29 mouse cellular contexts compared by ENCODE assay signal in the genomic region with DNA sequence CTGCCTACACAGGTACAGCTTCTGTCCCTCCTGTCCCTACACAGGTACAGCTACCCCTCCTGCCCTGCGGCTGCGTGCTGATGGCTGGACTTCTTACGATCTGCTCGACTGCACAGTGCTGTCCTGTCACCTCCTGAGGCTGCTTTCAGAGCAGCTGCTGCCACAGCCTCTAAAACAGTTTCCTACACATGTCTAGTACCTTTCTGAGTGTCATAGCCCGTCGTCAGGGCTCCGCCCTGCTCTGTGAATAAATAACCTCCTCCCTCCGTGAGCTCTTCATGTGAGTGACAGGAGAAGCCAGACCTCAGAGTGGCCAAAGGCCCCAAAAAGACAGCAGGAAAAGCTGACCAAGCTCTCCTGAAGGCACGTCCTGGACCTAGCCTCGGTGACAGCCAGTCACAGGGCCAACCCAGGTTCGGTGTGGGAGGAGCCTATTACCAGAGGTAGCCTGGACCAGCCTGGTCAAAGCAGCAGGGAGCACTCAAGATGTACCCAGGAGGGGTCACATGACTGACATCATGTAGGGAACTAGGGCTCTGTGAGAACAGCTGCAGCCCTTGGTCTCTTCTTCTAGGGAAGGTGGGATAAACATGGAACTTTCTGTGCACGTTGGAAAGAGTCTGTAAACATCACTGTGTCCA. TPM values are rescaled to one million over a fixed set of nuclear protein-coding genes. Genes with fewer than 3 reads are reported as not detected.
A peak's percentile ranks its signal among the peaks of the same experiment; 100 is the strongest.
DNase-seq lines count a peak whose midpoint lies in the region; ATAC-seq and TF ChIP-seq lines count a peak whose summit lies in the region.
"Had no signal": no experiment of that assay in that cellular context is flagged by ENCODE, and none has a peak within 500 bp of the region (broad histone marks: within the 10 kb centered on the region; RNA-seq: fewer than 3 reads in every experiment).

No protein-coding gene starts in this region.

- no peak overlapping the region for H3K27ac ChIP-seq in hindbrain, postnatal 0 days
- no peak overlapping the region for H3K27ac ChIP-seq in hindbrain, embryonic 12.5 days
- H3K27ac ChIP-seq: heart, adult 2 months; heart, embryonic 13.5 days; hindbrain, embryonic 15.5 days; limb, embryonic 10.5 days; liver, embryonic 15.5 days; lung, embryonic 15.5 days; midbrain, embryonic 15.5 days; neural tube, embryonic 13.5 days; stomach, embryonic 15.5 days had no signal

- no peak for DNase-seq in hindbrain, postnatal 0 days (ENCODE audit: low spot score)
- DNase-seq in R1 (ENCODE audit: low read depth, low spot score): peak; percentile 34
- DNase-seq in kidney, adult 8-10 months: peak; percentile 53 to 62
- DNase-seq in kidney, postnatal 10 days: peak; percentile 26
- no peak for DNase-seq in left cerebral cortex, adult 11 months (ENCODE audit: low spot score)
- DNase-seq in lung, postnatal 14 days: no peak
- no peak for DNase-seq in gastrocnemius, adult 18-20 months (ENCODE audit: low spot score)
- DNase-seq: adrenal gland, postnatal 10 days; cerebellum, adult 9-11 months; forebrain, postnatal 0 days; gastrocnemius, postnatal 25 days; heart, adult 2 months; heart, postnatal 4 days; layer of hippocampus, adult 9-11 months; liver; lung, postnatal 4 days; right cerebral cortex, adult 18-20 months; thymus, adult 2 months had no signal

- no peaks in the 10 kb centered on the region for H3K27me3 ChIP-seq in hindbrain, postnatal 0 days (ENCODE audit: insufficient read depth, low read length)
- no peaks in the 10 kb centered on the region for H3K27me3 ChIP-seq in hindbrain, embryonic 12.5 days
- H3K27me3 ChIP-seq: heart, embryonic 13.5 days; hindbrain, embryonic 15.5 days; liver, embryonic 15.5 days; lung, embryonic 15.5 days; midbrain, embryonic 15.5 days; neural tube, embryonic 13.5 days; stomach, embryonic 15.5 days had no signal

- no peak for TF ChIP-seq CTCF in hindbrain, postnatal 0 days (IDR thresholded peaks at IDR 0.05; ENCODE audit: low read depth)

- H3K4me2 ChIP-seq in hindbrain, postnatal 0 days (ENCODE audit: low read depth, low read length): no peak overlapping the region
- no peak overlapping the region for H3K4me2 ChIP-seq in hindbrain, embryonic 12.5 days (replicated peaks)
- H3K4me2 ChIP-seq: heart, embryonic 13.5 days; hindbrain, embryonic 15.5 days; liver, embryonic 15.5 days; lung, embryonic 15.5 days; midbrain, embryonic 15.5 days; neural tube, embryonic 13.5 days; stomach, embryonic 15.5 days had no signal

- no peaks in the 10 kb centered on the region for H3K9me3 ChIP-seq in hindbrain, postnatal 0 days (ENCODE audit: low read length)
- H3K9me3 ChIP-seq in hindbrain, embryonic 12.5 days (replicated peaks): no peaks in the 10 kb centered on the region
- H3K9me3 ChIP-seq: G1E; heart, embryonic 13.5 days; hindbrain, embryonic 15.5 days; limb, embryonic 10.5 days; liver, embryonic 15.5 days; lung, embryonic 15.5 days; midbrain, embryonic 15.5 days; neural tube, embryonic 13.5 days; stomach, embryonic 15.5 days had no signal

- no peak overlapping the region for H3K9ac ChIP-seq in hindbrain, postnatal 0 days (replicated peaks; ENCODE audit: low read length)
- no peak overlapping the region for H3K9ac ChIP-seq in hindbrain, embryonic 12.5 days
- H3K9ac ChIP-seq: forebrain, postnatal 0 days; heart, embryonic 13.5 days; hindbrain, embryonic 15.5 days; liver, embryonic 15.5 days; lung, embryonic 15.5 days; midbrain, embryonic 15.5 days; neural tube, embryonic 13.5 days; stomach, embryonic 15.5 days had no signal

- peaks cover 50% of the 10 kb centered on the region for H3K36me3 ChIP-seq in hindbrain, postnatal 0 days (ENCODE audit: insufficient read depth, low read length)
- H3K36me3 ChIP-seq in hindbrain, embryonic 12.5 days: peaks cover 77% of the 10 kb centered on the region

- 0 out of 2 replicates have a peak, but pooled peaks have one; percentile 18 for ATAC-seq in hindbrain, postnatal 0 days
- no peak for ATAC-seq in hindbrain, embryonic 12.5 days (ENCODE audit: low FRiP score)
- ATAC-seq: forebrain, postnatal 0 days; intestine, postnatal 0 days; midbrain, embryonic 15.5 days had no signal

- H3K4me3 ChIP-seq in hindbrain, postnatal 0 days (ENCODE audit: low read length): no peak overlapping the region
- no peak overlapping the region for H3K4me3 ChIP-seq in hindbrain, embryonic 12.5 days
- H3K4me3 ChIP-seq: heart, adult 2 months; heart, embryonic 13.5 days; hindbrain, embryonic 15.5 days; limb, embryonic 10.5 days; liver, embryonic 15.5 days; lung, embryonic 15.5 days; midbrain, embryonic 15.5 days; neural tube, embryonic 13.5 days; stomach, embryonic 15.5 days had no signal

- 75% methylated on average over 12 of the region's 12 CpGs for WGBS in hindbrain, postnatal 0 days
- 77% methylated on average over 12 of the region's 12 CpGs for WGBS in hindbrain, embryonic 12.5 days

- no peaks in the 10 kb centered on the region for H3K4me1 ChIP-seq in hindbrain, postnatal 0 days (ENCODE audit: insufficient read depth, low read length)
- H3K4me1 ChIP-seq in hindbrain, embryonic 12.5 days: peaks cover 7% of the 10 kb centered on the region; the same call in 1 of the 2 replicates
- H3K4me1 ChIP-seq: hindbrain, embryonic 15.5 days; limb, embryonic 10.5 days; liver, embryonic 15.5 days; lung, embryonic 15.5 days; midbrain, embryonic 15.5 days; stomach, embryonic 15.5 days had no signal

RNA-seq across cellular contexts. Expression of a gene that starts 13.2 kb away (rescaled TPM):
- 228 and 253 TPM in 2 replicates for total RNA-seq in hindbrain, postnatal 0 days (2014; rRNA removed)
- 454 and 491 TPM in 2 replicates for polyA plus RNA-seq in hindbrain, postnatal 0 days (2015; fragmentation: Nextera tagmentation; extraction: Ambion mirVana)
- 822 and 828 TPM in 2 replicates for polyA plus RNA-seq in hindbrain, embryonic 12.5 days (2016; fragmentation: Nextera tagmentation; extraction: Ambion mirVana)
- 10 to 100 TPM; 68.0 to 72.0 TPM for total RNA-seq in gastrocnemius, adult 18-20 months (2021)

RNA-seq across cellular contexts. Expression of a gene that starts 13.8 kb away (rescaled TPM):
- 38.7 and 45.6 TPM in 2 replicates for total RNA-seq in hindbrain, postnatal 0 days (2014; rRNA removed)
- 56.8 and 62.8 TPM in 2 replicates for polyA plus RNA-seq in hindbrain, postnatal 0 days (2015; fragmentation: Nextera tagmentation; extraction: Ambion mirVana)
- 43.3 and 47.6 TPM in 2 replicates for polyA plus RNA-seq in hindbrain, embryonic 12.5 days (2016; fragmentation: Nextera tagmentation; extraction: Ambion mirVana)
- total RNA-seq in gastrocnemius, adult 18-20 months (2021): 10 to 100 TPM; 19.1 to 26.2 TPM

RNA-seq across cellular contexts. Expression of a gene that starts 22.8 kb away (rescaled TPM):
- total RNA-seq in hindbrain, postnatal 0 days (2014; rRNA removed): 31.9 and 37.5 TPM in 2 replicates
- polyA plus RNA-seq in hindbrain, postnatal 0 days (2015; fragmentation: Nextera tagmentation; extraction: Ambion mirVana): 48.1 and 48.6 TPM in 2 replicates
- 82.3 and 82.9 TPM in 2 replicates for polyA plus RNA-seq in hindbrain, embryonic 12.5 days (2016; fragmentation: Nextera tagmentation; extraction: Ambion mirVana)
- 10 to 100 TPM; 18.4 to 28.1 TPM for total RNA-seq in gastrocnemius, adult 18-20 months (2021)

RNA-seq across cellular contexts. Expression of a gene that starts 23.0 kb away (rescaled TPM):
- total RNA-seq in hindbrain, postnatal 0 days (2014; rRNA removed): 30.1 and 43.2 TPM in 2 replicates
- 50.8 and 54.4 TPM in 2 replicates for polyA plus RNA-seq in hindbrain, postnatal 0 days (2015; fragmentation: Nextera tagmentation; extraction: Ambion mirVana)
- polyA plus RNA-seq in hindbrain, embryonic 12.5 days (2016; fragmentation: Nextera tagmentation; extraction: Ambion mirVana): 56.1 and 64.9 TPM in 2 replicates
- total RNA-seq in gastrocnemius, adult 18-20 months (2021): 10 to 100 TPM; 40.1 to 41.4 TPM

RNA-seq across cellular contexts. Expression of a gene that starts 38.2 kb away (rescaled TPM):
- total RNA-seq in hindbrain, postnatal 0 days (2014; rRNA removed): 36.6 and 38.3 TPM in 2 replicates
- 41.9 and 50.2 TPM in 2 replicates for polyA plus RNA-seq in hindbrain, postnatal 0 days (2015; fragmentation: Nextera tagmentation; extraction: Ambion mirVana)
- 95.0 and 105 TPM in 2 replicates for polyA plus RNA-seq in hindbrain, embryonic 12.5 days (2016; fragmentation: Nextera tagmentation; extraction: Ambion mirVana)
- 1 to 10 TPM; 5.2 to 8.2 TPM for total RNA-seq in gastrocnemius, adult 18-20 months (2021)
- total RNA-seq: G1E had no signal
- polyA plus RNA-seq: G1E had no signal

Comparison
In these comparisons a context has a peak if more than half of its experiments do, and no peak if none do; other contexts are left out.
1. DNase-seq: peak in R1 (single experiment), kidney, adult 8-10 months (2 of 2) and kidney, postnatal 10 days (single experiment); none in hindbrain, postnatal 0 days (single experiment), left cerebral cortex, adult 11 months (single experiment), lung, postnatal 14 days (single experiment) and gastrocnemius, adult 18-20 months (single experiment).